Mouse (Mus musculus) neural tube, embryonic 15.5 days (tissue): ENCODE results near the gene Cd86. TPM values are rescaled to one million over a fixed set of nuclear protein-coding genes. Genes with fewer than 3 reads are reported as not detected.

Source experiments
- ATAC-seq: fragments of 200-750 bp; cut with Nextera tagmentation; 2 replicates; pipeline ENCODE4 v1.8.0; 2017; ENCODE audit warnings: mild to moderate bottlenecking, moderate TSS enrichment, moderate library complexity; ENCODE audit not compliant: low FRiP score
- H3K27ac ChIP-seq: fragments of 300-500 bp; sonication (generic); replicated peaks from 2 replicates; pipeline ENCODE4 v1.5.1; 2015; ENCODE audit warnings: mild to moderate bottlenecking, inconsistent platforms
- H3K27me3 ChIP-seq: fragments of 300-500 bp; sonication (generic); replicated peaks from 2 replicates; pipeline ENCODE4 v1.6.1; 2015; ENCODE audit warnings: inconsistent platforms
- H3K36me3 ChIP-seq: fragments of 300-500 bp; sonication (generic); 2 replicates; pipeline ENCODE4 v1.6.1; 2015; ENCODE audit warnings: inconsistent platforms
- H3K4me1 ChIP-seq: fragments of 300-500 bp; sonication (generic); 2 replicates; pipeline ENCODE4 v1.6.1; 2015; ENCODE audit warnings: inconsistent platforms
- H3K4me2 ChIP-seq: fragments of 300-500 bp; sonication (generic); 2 replicates; pipeline ENCODE4 v1.6.1; 2015; ENCODE audit warnings: inconsistent platforms, mild to moderate bottlenecking, moderate library complexity
- H3K4me3 ChIP-seq: fragments of 300-500 bp; sonication (generic); replicated peaks from 2 replicates; pipeline ENCODE4 v1.5.1; 2015; ENCODE audit warnings: mild to moderate bottlenecking, inconsistent platforms
- H3K9ac ChIP-seq: fragments of 300-500 bp; sonication (generic); replicated peaks from 2 replicates; pipeline ENCODE4 v1.6.1; 2015; ENCODE audit warnings: mild to moderate bottlenecking, inconsistent platforms
- H3K9me3 ChIP-seq: fragments of 300-500 bp; sonication (generic); replicated peaks from 2 replicates; pipeline ENCODE4 v1.6.1; 2016; ENCODE audit warnings: inconsistent platforms
- WGBS: fragments of 180-500 bp; shearing (Covaris S2); methylation state at CpG from one replicate; pipeline ENCODE4 v1.1.7; 2015; ENCODE audit warnings: mixed read lengths; 5-methylcytosine and 5-hydroxymethylcytosine counted together
- polyA plus RNA-seq: library from polyadenylated mRNA; unstranded; fragments of >200 nt; fragmentation: Nextera tagmentation; extraction: Ambion mirVana; gene quantifications from 2 replicates; pipeline ENCODE4 v1.2.1, GENCODE M21; 2015

Gene Cd86
- polyA plus RNA-seq, 1 experiment from 2014 or later: 2.0 TPM

- no peak overlapping the region for H3K4me2 ChIP-seq
- no peak overlapping the region for H3K27ac ChIP-seq
- ATAC-seq: no peak
- H3K36me3 ChIP-seq: no peaks in the 10 kb centered on the region
- H3K4me3 ChIP-seq: no peak overlapping the region
- H3K27me3 ChIP-seq: no peaks in the 10 kb centered on the region
- H3K9ac ChIP-seq: no peak overlapping the region
- no peaks in the 10 kb centered on the region for H3K9me3 ChIP-seq
- 73% methylated on average over 4 of the region's 4 CpGs for WGBS
- no peaks in the 10 kb centered on the region for H3K4me1 ChIP-seq
Measured at GRCm38 (mm10) chr16:36587971-36588370, 77.9 kb downstream of the Cd86 start.

- Histone ChIP-seq H3K4me3 (no peak overlapping the region), H3K9ac (no peak overlapping the region), H3K4me2 (no peak overlapping the region), H3K4me1 (no peaks in the 10 kb centered on the region), H3K36me3 (no peaks in the 10 kb centered on the region), H3K27me3 (no peaks in the 10 kb centered on the region), H3K27ac (no peak overlapping the region), H3K9me3 (no peaks in the 10 kb centered on the region)
- no peak for ATAC-seq
- 51% methylated on average over 3 of the region's 3 CpGs for WGBS
Measured at GRCm38 (mm10) chr16:36582073-36582472, 83.8 kb downstream of the Cd86 start.

DNA sequence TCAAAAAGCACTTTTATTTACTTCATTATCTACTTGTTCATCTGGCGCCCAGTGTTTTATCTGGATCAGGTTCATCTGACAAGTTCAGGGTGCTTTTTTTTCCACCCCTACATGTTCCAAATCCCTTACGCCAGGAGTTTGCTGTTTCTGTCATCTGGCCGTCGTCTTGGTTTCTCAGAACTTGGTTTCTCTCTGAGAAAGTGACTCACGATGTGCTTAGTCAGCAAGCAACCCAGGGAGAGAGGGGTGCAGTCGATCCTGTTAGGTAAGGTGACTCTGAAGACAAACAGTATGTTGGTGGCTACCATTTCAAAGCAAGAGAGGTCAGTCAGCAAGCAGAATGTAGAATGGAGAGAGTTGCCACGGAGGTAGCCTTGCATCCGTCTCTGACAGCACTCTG is 93.9 kb downstream of the Cd86 start:
- Histone ChIP-seq H3K4me1 (no peaks in the 10 kb centered on the region), H3K27ac (no peak overlapping the region), H3K9ac (no peak overlapping the region), H3K9me3 (no peaks in the 10 kb centered on the region), H3K36me3 (no peaks in the 10 kb centered on the region), H3K4me2 (no peak overlapping the region), H3K27me3 (no peaks in the 10 kb centered on the region), H3K4me3 (no peak overlapping the region)
- no peak for ATAC-seq
- WGBS: 82% methylated on average over 8 of the region's 8 CpGs

GRCm38 (mm10) chr16:36561386-36562338 is 104.2 kb downstream of the Cd86 start, which contains the start of gene Casr:
Casr (minus strand) TSS chr16:36562141.
- Histone ChIP-seq H3K4me3 (peak within 1 kb of the TSS; percentile 44), H3K36me3 (no peaks in the 10 kb centered on the region), H3K27me3 (peaks cover 11% of the 10 kb centered on the region), H3K9me3 (no peaks in the 10 kb centered on the region), H3K9ac (peak within 1 kb of the TSS; percentile 38; the same call in 1 of the 2 replicates), H3K27ac (no peak within 1 kb of the TSS), H3K4me2 (peak within 1 kb of the TSS; percentile 92), H3K4me1 (peaks cover 11% of the 10 kb centered on the region)
- 2% methylated on average over 36 of the region's 36 CpGs for WGBS
- ATAC-seq: peak; percentile 31

DNA sequence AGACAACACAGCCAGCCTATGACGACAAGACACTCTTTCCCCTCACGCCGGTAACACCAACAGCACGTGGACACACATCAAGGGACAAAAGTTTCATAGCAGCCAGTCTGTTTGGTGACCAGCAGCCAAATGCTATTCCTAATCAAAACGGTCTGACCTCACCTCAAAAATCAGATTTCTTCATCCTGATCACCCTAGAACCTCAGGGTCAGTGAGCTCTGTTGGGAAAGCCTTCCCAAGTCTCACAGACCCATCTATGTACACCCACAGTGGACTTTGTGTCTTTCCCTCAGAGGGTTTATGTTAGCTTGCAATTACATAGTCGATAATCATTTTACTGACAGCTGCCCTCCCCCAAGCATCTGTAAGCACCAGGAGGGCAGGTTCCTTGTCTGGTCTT is 106.3 kb downstream of the Cd86 start:
- Histone ChIP-seq H3K27me3 (peaks cover 11% of the 10 kb centered on the region), H3K4me2 (no peak overlapping the region), H3K9me3 (no peaks in the 10 kb centered on the region), H3K9ac (no peak overlapping the region), H3K4me3 (no peak overlapping the region), H3K36me3 (no peaks in the 10 kb centered on the region), H3K27ac (no peak overlapping the region), H3K4me1 (peaks cover 11% of the 10 kb centered on the region)
- 92% methylated on average over 6 of the region's 6 CpGs for WGBS
- ATAC-seq: no peak

- Histone ChIP-seq H3K27me3 (no peaks in the 10 kb centered on the region), H3K9me3 (no peaks in the 10 kb centered on the region), H3K9ac (no peak overlapping the region), H3K4me2 (no peak overlapping the region), H3K4me3 (no peak overlapping the region), H3K27ac (no peak overlapping the region), H3K36me3 (no peaks in the 10 kb centered on the region), H3K4me1 (no peaks in the 10 kb centered on the region)
- 87% methylated on average over 10 of the region's 10 CpGs for WGBS
- no peak for ATAC-seq
Measured at GRCm38 (mm10) chr16:36555672-36556165, 110.2 kb downstream of the Cd86 start.

Other genes with a start within 250 kb of the Cd86 start
- gene Stfa3, start 210.7 kb downstream of the Cd86 start, polyA plus RNA-seq: 0.88 TPM in 1 of 2 replicates, not detected in the other
- 0.04 and 0.15 TPM in 2 replicates for gene Casr, start 103.9 kb downstream of the Cd86 start, polyA plus RNA-seq
- 0.37 and 1.7 TPM in 2 replicates for gene Ildr1, start 27.9 kb upstream of the Cd86 start, polyA plus RNA-seq
- gene Slc15a2, start 118.9 kb upstream of the Cd86 start, polyA plus RNA-seq: 13.0 and 15.3 TPM in 2 replicates
- 57.2 and 61.1 TPM in 2 replicates for gene Iqcb1, start 162.3 kb upstream of the Cd86 start, polyA plus RNA-seq
- 0.50 and 1.1 TPM in 2 replicates for gene Eaf2, start 208.9 kb upstream of the Cd86 start, polyA plus RNA-seq
- 77.8 and 80.4 TPM in 2 replicates for gene Golgb1, start 209.1 kb upstream of the Cd86 start, polyA plus RNA-seq